Mouse (Mus musculus) layer of hippocampus, adult 18-20 months (tissue): Measurements from ENCODE around the gene Mgat1. TPM values are rescaled to one million over a fixed set of nuclear protein-coding genes. Genes with fewer than 3 reads are reported as not detected.
A peak's percentile ranks its signal among the peaks of the same experiment; 100 is the strongest.
"Not testable (repeated sequence)": the region's sequence is repeated elsewhere in the genome, so short reads cannot be mapped to it uniquely, and the experiment has no call there.

Source experiments
- DNase-seq, 2 experiments: peaks; one replicate each; pipeline ENCODE4 v3.0.0; 2022; ENCODE audit warnings: low spot score in 2 of 2
- long read RNA-seq: library from polyadenylated mRNA; stranded (forward); transcript quantifications from one replicate; pipeline ENCODE4 v2.0.0, GENCODE M21; 2021
- total RNA-seq, 2 experiments: library from RNA; stranded (reverse); gene quantifications; 2 replicates each; pipeline ENCODE4 v1.2.3; 2021

Gene Mgat1
- 10 to 100 TPM; 56.0 to 60.7 TPM for total RNA-seq
- long read RNA-seq, transcript Mgat1-201 (3 exons, 2,976 nt), result minor isoform, 18 of 72 reads
- long read RNA-seq, transcript Mgat1-213 (4 exons, 3,151 nt), result major isoform, 25 of 72 reads
- long read RNA-seq, transcript Mgat1-202 (3 exons, 2,729 nt), result minor isoform, 13 of 72 reads
- long read RNA-seq, partial matches to known transcripts, result 1 of 72 reads
- long read RNA-seq, other reads (novel, unspliced or antisense), result 11 of 72 reads

- DNase-seq, result peak; percentile 84 to 92
Observed at GRCm38 (mm10) chr11:49243727-49244594, at the start of gene Mgat1. TSS of gene Mgat1 (plus strand) at chr11:49244191.

- not testable (repeated sequence) for DNase-seq
Observed at GRCm38 (mm10) chr11:49194771-49195170, 49.2 kb upstream of the Mgat1 start.

- DNase-seq, result no peak
Observed at GRCm38 (mm10) chr11:49195819-49196322, 48.1 kb upstream of the Mgat1 start.

- no peak for DNase-seq
Observed at GRCm38 (mm10) chr11:49200666-49201065, 43.3 kb upstream of the Mgat1 start.

- no peak for DNase-seq
Observed at GRCm38 (mm10) chr11:49201142-49201541, 42.8 kb upstream of the Mgat1 start.

GRCm38 (mm10) chr11:49202071-49202470 lies 41.9 kb upstream of the Mgat1 start:
- DNase-seq, result no peak

GRCm38 (mm10) chr11:49202523-49203061 lies 41.4 kb upstream of the Mgat1 start:
- peak in 1 of 2 experiments; percentile 13 for DNase-seq

GRCm38 (mm10) chr11:49203129-49203768 lies 40.7 kb upstream of the Mgat1 start, which contains the start of gene Zfp62:
TSS of gene Zfp62 (plus strand) at chr11:49203292.
- DNase-seq, result peak; percentile 88 to 96

- DNase-seq, result no peak
Observed at GRCm38 (mm10) chr11:49203771-49204497, 40.1 kb upstream of the Mgat1 start.

GRCm38 (mm10) chr11:49205080-49205590 lies 38.9 kb upstream of the Mgat1 start:
- DNase-seq, result no peak

GRCm38 (mm10) chr11:49207495-49207894 lies 36.5 kb upstream of the Mgat1 start:
- no peak for DNase-seq

GRCm38 (mm10) chr11:49212577-49212976 lies 31.4 kb upstream of the Mgat1 start:
- no peak for DNase-seq

GRCm38 (mm10) chr11:49213505-49213904 lies 30.5 kb upstream of the Mgat1 start:
- no peak for DNase-seq

GRCm38 (mm10) chr11:49219271-49219670 lies 24.7 kb upstream of the Mgat1 start:
- no peak for DNase-seq

- no peak for DNase-seq
Observed at GRCm38 (mm10) chr11:49224455-49224854, 19.5 kb upstream of the Mgat1 start.

GRCm38 (mm10) chr11:49232781-49233180 lies 11.2 kb upstream of the Mgat1 start:
- peak in 1 of 2 experiments; percentile 72 for DNase-seq

GRCm38 (mm10) chr11:49235459-49236207 lies 8.4 kb upstream of the Mgat1 start:
- no peak for DNase-seq

GRCm38 (mm10) chr11:49236891-49237290 lies 7.1 kb upstream of the Mgat1 start:
- no peak for DNase-seq

GRCm38 (mm10) chr11:49237532-49237931 lies 6.5 kb upstream of the Mgat1 start:
- DNase-seq, result no peak

- DNase-seq, result no peak
Observed at GRCm38 (mm10) chr11:49240310-49240709, 3.7 kb upstream of the Mgat1 start.
